Mouse (Mus musculus): Measurements from ENCODE around the gene Fibp. TPM values are rescaled to one million over a fixed set of nuclear protein-coding genes. Genes with fewer than 3 reads are reported as not detected.

Gene Fibp
- 44.3 and 45.2 TPM in 2 replicates for polyA plus RNA-seq (2016; fragmentation: Nextera tagmentation; extraction: Ambion mirVana)

- Histone ChIP-seq H3K27me3 (replicated peaks) (0 out of 2 replicates have a peak, but pooled peaks cover 5% of the 10 kb centered on the region), H3K9me3 (replicated peaks) (no peaks in the 10 kb centered on the region), H3K36me3 (peaks cover 34% of the 10 kb centered on the region), H3K9ac (peak within 1 kb of the TSS; percentile 82), H3K4me1 (peaks cover 43% of the 10 kb centered on the region), H3K27ac (peak within 1 kb of the TSS; percentile 68), H3K4me3 (peak within 1 kb of the TSS; percentile 81), H3K4me2 (peak within 1 kb of the TSS; percentile 90)
- under 1% methylated on average over 32 of the region's 32 CpGs for WGBS (ENCODE audit: insufficient replicate concordance)
- peak; percentile 66 for ATAC-seq
Observed at GRCm38 (mm10) chr19:5460465-5460911, at the start of gene Fibp. Gene Fibp (plus strand): TSS chr19:5460615.

- Histone ChIP-seq H3K9ac (no peak overlapping the region), H3K4me1 (peaks cover 25% of the 10 kb centered on the region), H3K36me3 (0 out of 2 replicates have a peak, but pooled peaks cover 7% of the 10 kb centered on the region), H3K4me2 (no peak overlapping the region), H3K27ac (no peak overlapping the region), H3K9me3 (replicated peaks) (no peaks in the 10 kb centered on the region), H3K27me3 (replicated peaks) (no peaks in the 10 kb centered on the region), H3K4me3 (no peak overlapping the region)
- no peak for ATAC-seq
- 80% methylated on average over 5 of the region's 5 CpGs for WGBS (ENCODE audit: insufficient replicate concordance)
Observed at GRCm38 (mm10) chr19:5410641-5411040, 49.8 kb upstream of the Fibp start.

DNA sequence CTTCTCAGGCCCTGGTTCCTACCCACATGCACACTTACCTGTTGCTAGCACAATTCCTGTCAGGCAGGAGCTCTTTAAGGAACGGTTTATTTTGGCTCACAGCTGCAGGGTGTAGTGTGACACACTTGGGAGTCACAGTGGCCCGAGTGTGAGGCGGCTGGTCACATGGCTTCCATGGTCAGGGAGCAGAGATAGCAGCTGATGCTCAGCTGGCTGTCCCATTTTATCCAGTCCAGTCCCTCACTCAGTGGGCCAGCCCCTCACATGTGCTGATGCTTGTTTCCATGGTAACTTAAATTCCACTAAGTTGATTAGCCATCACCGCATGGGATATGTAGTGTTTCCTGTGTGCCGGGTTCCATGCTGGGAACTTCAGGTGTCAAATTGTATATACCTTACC is 48.5 kb upstream of the Fibp start:
- Histone ChIP-seq H3K27ac (no peak overlapping the region), H3K27me3 (replicated peaks) (no peaks in the 10 kb centered on the region), H3K4me2 (no peak overlapping the region), H3K4me3 (no peak overlapping the region), H3K4me1 (peaks cover 21% of the 10 kb centered on the region), H3K36me3 (0 out of 2 replicates have a peak, but pooled peaks cover 7% of the 10 kb centered on the region), H3K9me3 (replicated peaks) (no peaks in the 10 kb centered on the region), H3K9ac (no peak overlapping the region)
- WGBS (ENCODE audit: insufficient replicate concordance): 74% methylated on average over 5 of the region's 5 CpGs
- ATAC-seq: no peak

DNA sequence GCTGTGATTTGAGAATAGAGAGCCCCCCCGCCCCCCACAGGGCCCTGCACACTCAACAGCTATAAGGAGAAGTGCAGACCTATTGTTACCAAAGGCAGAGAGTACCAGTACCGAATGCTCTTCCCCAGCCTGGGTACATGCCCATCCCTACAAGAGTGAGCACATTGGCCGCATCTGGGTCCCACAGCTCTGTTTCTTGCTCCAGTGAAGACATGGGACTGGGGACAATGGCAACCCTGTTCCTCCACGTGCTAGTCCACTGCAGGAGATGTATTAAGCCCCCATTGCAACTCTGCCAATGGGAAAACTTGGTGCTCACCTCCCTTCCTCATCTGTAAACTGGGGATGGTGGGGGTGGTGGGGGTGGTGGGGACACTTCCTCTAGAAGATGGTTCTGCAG is 46.6 kb upstream of the Fibp start:
- ATAC-seq: no peak
- Histone ChIP-seq H3K27ac (no peak overlapping the region), H3K9me3 (replicated peaks) (no peaks in the 10 kb centered on the region), H3K4me1 (peaks cover 11% of the 10 kb centered on the region; the same call in 1 of the 2 replicates), H3K27me3 (replicated peaks) (no peaks in the 10 kb centered on the region), H3K9ac (no peak overlapping the region), H3K36me3 (peaks cover 10% of the 10 kb centered on the region; the same call in 1 of the 2 replicates), H3K4me3 (no peak overlapping the region), H3K4me2 (no peak overlapping the region)
- WGBS (ENCODE audit: insufficient replicate concordance): 54% methylated on average over 4 of the region's 4 CpGs

DNA sequence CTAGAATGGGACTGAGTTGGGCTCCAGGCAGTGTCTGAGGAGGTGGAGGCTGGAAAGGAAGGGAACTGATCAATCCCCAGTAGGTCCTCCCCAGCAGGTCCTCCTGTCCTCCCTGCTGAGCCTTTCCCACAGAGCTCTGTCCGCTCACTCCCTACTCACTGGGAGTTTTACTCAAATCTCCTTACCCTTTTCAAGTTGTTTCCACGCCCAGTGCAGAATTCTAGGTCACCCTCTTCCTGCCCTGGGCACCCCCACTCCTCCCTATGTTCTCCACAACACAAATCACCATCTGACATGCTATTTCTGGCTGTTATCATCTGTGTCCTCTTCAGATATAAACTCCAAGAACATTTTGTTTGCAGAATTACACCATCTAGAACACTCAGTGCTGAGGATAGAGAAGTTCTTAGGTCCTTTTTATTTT is 45.9 kb upstream of the Fibp start:
- no peak for ATAC-seq
- peaks cover 8% of the 10 kb centered on the region; the same call in 1 of the 2 replicates for H3K4me1 ChIP-seq
- no peak overlapping the region for H3K27ac ChIP-seq
- no peaks in the 10 kb centered on the region for H3K27me3 ChIP-seq (replicated peaks)
- peaks cover 9% of the 10 kb centered on the region; the same call in 1 of the 2 replicates for H3K36me3 ChIP-seq
- H3K4me3 ChIP-seq: no peak overlapping the region
- H3K4me2 ChIP-seq: no peak overlapping the region
- no peak overlapping the region for H3K9ac ChIP-seq
- H3K9me3 ChIP-seq (replicated peaks): no peaks in the 10 kb centered on the region
- WGBS (ENCODE audit: insufficient replicate concordance): 56% methylated on average over 2 of the region's 2 CpGs

- Histone ChIP-seq H3K9ac (no peak overlapping the region), H3K36me3 (peaks cover 45% of the 10 kb centered on the region), H3K4me2 (no peak overlapping the region), H3K9me3 (replicated peaks) (no peaks in the 10 kb centered on the region), H3K4me1 (peaks cover 27% of the 10 kb centered on the region), H3K27me3 (replicated peaks) (no peaks in the 10 kb centered on the region), H3K27ac (no peak overlapping the region), H3K4me3 (no peak overlapping the region)
- WGBS (ENCODE audit: insufficient replicate concordance): 76% methylated on average over 8 of the region's 8 CpGs
- no peak for ATAC-seq
Observed at GRCm38 (mm10) chr19:5418750-5419466, 41.5 kb upstream of the Fibp start.

DNA sequence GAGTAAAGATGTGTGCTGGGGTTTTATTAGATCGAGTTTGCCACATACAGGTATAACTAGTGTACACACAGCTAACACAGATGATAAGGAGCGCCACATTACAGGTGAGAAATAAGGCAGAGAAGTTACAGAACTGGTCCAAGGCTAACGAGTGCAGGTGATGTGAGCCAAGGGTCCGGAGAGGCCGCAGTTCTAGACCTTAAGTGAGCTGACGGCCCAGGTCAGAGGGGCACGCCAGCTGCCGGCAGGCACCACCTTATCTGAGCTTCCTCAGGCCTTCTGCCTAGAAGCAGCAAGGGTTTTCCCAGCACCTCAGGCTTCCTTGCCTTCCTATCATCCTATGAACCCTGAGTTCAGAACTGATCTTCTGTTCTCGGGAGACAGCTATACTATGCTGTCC is 40.8 kb upstream of the Fibp start:
- no peak for ATAC-seq
- Histone ChIP-seq H3K9me3 (replicated peaks) (no peaks in the 10 kb centered on the region), H3K4me3 (no peak overlapping the region), H3K9ac (no peak overlapping the region), H3K27me3 (replicated peaks) (no peaks in the 10 kb centered on the region), H3K4me1 (peaks cover 26% of the 10 kb centered on the region), H3K36me3 (peaks cover 45% of the 10 kb centered on the region), H3K4me2 (no peak overlapping the region), H3K27ac (no peak overlapping the region)
- 67% methylated on average over 9 of the region's 9 CpGs for WGBS (ENCODE audit: insufficient replicate concordance)

- no peak overlapping the region for H3K4me2 ChIP-seq
Observed at GRCm38 (mm10) chr19:5420579-5420978, 39.8 kb upstream of the Fibp start.

GRCm38 (mm10) chr19:5421784-5422183 is 38.6 kb upstream of the Fibp start:
- Histone ChIP-seq H3K4me3 (no peak overlapping the region), H3K36me3 (peaks cover 53% of the 10 kb centered on the region), H3K27ac (no peak overlapping the region), H3K9me3 (replicated peaks) (no peaks in the 10 kb centered on the region), H3K27me3 (replicated peaks) (no peaks in the 10 kb centered on the region), H3K4me1 (peaks cover 39% of the 10 kb centered on the region), H3K9ac (no peak overlapping the region), H3K4me2 (no peak overlapping the region)
- no peak for ATAC-seq
- 92% methylated on average over 5 of the region's 5 CpGs for WGBS (ENCODE audit: insufficient replicate concordance)

More at GRCm38 (mm10) chr19:5420579-5420978, 39.8 kb upstream of the Fibp start:
- no peak for ATAC-seq
- 84% methylated on average over 6 of the region's 6 CpGs for WGBS (ENCODE audit: insufficient replicate concordance)
- no peaks in the 10 kb centered on the region for H3K27me3 ChIP-seq (replicated peaks)
- H3K4me1 ChIP-seq: peaks cover 27% of the 10 kb centered on the region
- no peaks in the 10 kb centered on the region for H3K9me3 ChIP-seq (replicated peaks)
- H3K36me3 ChIP-seq: peaks cover 45% of the 10 kb centered on the region
- H3K4me3 ChIP-seq: no peak overlapping the region
- H3K9ac ChIP-seq: no peak overlapping the region
- H3K27ac ChIP-seq: no peak overlapping the region

- H3K36me3 ChIP-seq: peaks cover 58% of the 10 kb centered on the region
- no peaks in the 10 kb centered on the region for H3K9me3 ChIP-seq (replicated peaks)
- H3K4me3 ChIP-seq: no peak overlapping the region
- H3K4me1 ChIP-seq: peaks cover 43% of the 10 kb centered on the region
- no peak overlapping the region for H3K27ac ChIP-seq
- ATAC-seq: no peak
- no peak overlapping the region for H3K9ac ChIP-seq
- WGBS (ENCODE audit: insufficient replicate concordance): 80% methylated on average over 10 of the region's 10 CpGs
- H3K27me3 ChIP-seq (replicated peaks): no peaks in the 10 kb centered on the region
- no peak overlapping the region for H3K4me2 ChIP-seq
Observed at GRCm38 (mm10) chr19:5422267-5422666, 38.1 kb upstream of the Fibp start.

DNA sequence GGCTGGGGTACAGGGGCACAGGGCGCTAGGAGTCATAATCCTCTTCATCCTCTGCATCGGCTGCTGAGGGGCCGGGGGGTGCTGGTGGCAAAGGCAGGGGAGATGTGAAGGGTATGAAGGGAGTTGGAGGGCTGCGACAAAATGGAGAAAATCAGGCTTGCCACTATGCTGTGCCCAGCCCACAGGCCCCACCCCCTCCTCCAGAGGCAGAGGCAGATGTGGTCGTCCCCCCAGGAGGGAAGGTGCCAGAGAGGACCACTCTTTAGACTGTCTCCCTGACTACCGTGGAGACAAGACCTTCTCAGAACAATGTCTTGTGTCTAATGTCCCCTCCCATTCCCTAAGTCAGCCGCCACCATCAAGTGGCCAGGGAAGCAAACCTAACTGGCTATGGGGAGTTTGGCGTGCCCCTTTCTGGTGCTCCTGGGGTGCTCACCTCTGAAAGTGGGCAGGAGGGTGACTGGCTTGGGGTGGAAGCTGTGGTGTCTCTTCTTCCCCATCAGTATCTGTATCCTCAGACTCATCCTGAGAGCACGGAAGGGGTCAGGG is 37.4 kb upstream of the Fibp start:
- H3K9ac ChIP-seq: peak overlapping the region; percentile 90; the same call in 1 of the 2 replicates
- no peaks in the 10 kb centered on the region for H3K27me3 ChIP-seq (replicated peaks)
- peaks cover 44% of the 10 kb centered on the region for H3K4me1 ChIP-seq
- no peaks in the 10 kb centered on the region for H3K9me3 ChIP-seq (replicated peaks)
- peak overlapping the region; percentile 78; the same call in 1 of the 2 replicates for H3K4me3 ChIP-seq
- H3K4me2 ChIP-seq: peak overlapping the region; percentile 95
- no peak overlapping the region for H3K27ac ChIP-seq
- ATAC-seq: no peak
- H3K36me3 ChIP-seq: peaks cover 58% of the 10 kb centered on the region
- 81% methylated on average over 9 of the region's 9 CpGs for WGBS (ENCODE audit: insufficient replicate concordance)

DNA sequence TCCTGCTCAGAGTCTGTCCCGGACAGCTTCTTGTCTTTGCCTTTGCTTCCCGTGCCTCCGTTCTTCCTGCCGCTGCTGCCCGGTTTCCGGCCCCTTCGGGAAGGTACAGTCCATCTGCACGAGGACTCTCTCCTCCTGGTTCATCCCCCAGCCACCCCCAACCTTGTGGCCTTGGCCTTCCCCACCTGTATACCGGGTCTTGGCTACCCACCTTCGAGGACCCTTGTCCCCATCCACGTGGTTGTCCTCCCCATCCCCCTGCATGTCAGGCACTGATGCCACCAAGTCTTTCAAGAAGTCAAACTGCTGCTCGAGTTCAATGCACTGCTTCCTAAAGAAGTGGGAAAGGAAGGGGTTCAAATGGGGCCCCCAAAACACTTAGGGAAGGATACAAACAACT is 36.9 kb upstream of the Fibp start:
- 69% methylated on average over 12 of the region's 12 CpGs for WGBS (ENCODE audit: insufficient replicate concordance)
- no peaks in the 10 kb centered on the region for H3K9me3 ChIP-seq (replicated peaks)
- peak overlapping the region; percentile 78 for H3K4me3 ChIP-seq
- H3K27me3 ChIP-seq (replicated peaks): no peaks in the 10 kb centered on the region
- peaks cover 44% of the 10 kb centered on the region for H3K4me1 ChIP-seq
- H3K4me2 ChIP-seq: peak overlapping the region; percentile 95
- peaks cover 52% of the 10 kb centered on the region for H3K36me3 ChIP-seq
- H3K9ac ChIP-seq: peak overlapping the region; percentile 90
- peak overlapping the region; percentile 89 for H3K27ac ChIP-seq
- no peak for ATAC-seq
